Comparison of ENCODE assay signal across 18 mouse cellular contexts in the genomic region with DNA sequence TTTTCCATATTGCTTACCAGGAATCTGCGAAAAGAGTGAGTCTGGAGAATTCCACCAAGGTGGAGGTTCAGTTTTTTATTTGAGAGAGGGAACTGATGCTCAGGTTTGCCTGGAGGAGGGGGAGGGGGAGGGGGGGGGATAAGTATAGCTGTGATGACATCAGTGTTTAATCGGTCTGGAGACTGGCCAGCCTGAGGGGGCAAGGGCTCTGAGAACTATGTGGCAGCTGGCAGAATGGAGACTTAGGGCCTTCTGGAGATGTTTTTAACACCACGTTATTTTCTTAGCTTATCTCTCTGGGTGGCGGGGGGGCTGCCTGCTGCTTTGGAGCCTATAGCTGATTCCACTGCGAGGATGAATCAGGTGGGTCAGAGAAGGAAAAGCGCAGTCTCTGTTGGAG. TPM values are rescaled to one million over a fixed set of nuclear protein-coding genes. Genes with fewer than 3 reads are reported as not detected.
"Had no signal": no experiment of that assay in that cellular context is flagged by ENCODE, and none has a peak within 500 bp of the region (broad histone marks: within the 10 kb centered on the region; RNA-seq: fewer than 3 reads in every experiment).

No protein-coding gene starts in this region.

- H3K27me3 ChIP-seq: midbrain, embryonic 12.5 days; neural tube, embryonic 13.5 days; neural tube, embryonic 15.5 days; stomach, embryonic 15.5 days had no signal

- H3K4me3 ChIP-seq: midbrain, embryonic 10.5 days; midbrain, embryonic 12.5 days; myocyte; neural tube, embryonic 13.5 days; neural tube, embryonic 15.5 days; stomach, embryonic 15.5 days had no signal

- DNase-seq: lung, adult 18-20 months; lung, embryonic 14.5 days; lung, postnatal 10 days; lung, postnatal 4 days; midbrain, embryonic 14.5 days; right cerebral cortex, postnatal 14 days; thymus, adult 2 months; thymus, postnatal 25 days; thymus, postnatal 4 days had no signal

- H3K27ac ChIP-seq: midbrain, embryonic 10.5 days; midbrain, embryonic 12.5 days; neural tube, embryonic 13.5 days; neural tube, embryonic 15.5 days; stomach, embryonic 15.5 days; stomach, postnatal 0 days had no signal

- H3K4me1 ChIP-seq: midbrain, embryonic 10.5 days; midbrain, embryonic 12.5 days; neural tube, embryonic 13.5 days; neural tube, embryonic 15.5 days; stomach, embryonic 15.5 days had no signal

RNA-seq across cellular contexts. Expression of a gene that starts 24.6 kb away (rescaled TPM):
- total RNA-seq: megakaryocyte, adult 5-6 weeks; megakaryocyte-erythroid progenitor cell, adult 5-6 weeks had no signal
- polyA plus RNA-seq: myocyte had no signal
